Mouse (Mus musculus) lung, postnatal 36 days (tissue): ENCODE results near the gene Ttc14.

Source experiments
- DNase-seq: peaks from one replicate; pipeline ENCODE4 v3.0.0; 2022; ENCODE audit warnings: mixed read lengths

Gene Ttc14

DNA sequence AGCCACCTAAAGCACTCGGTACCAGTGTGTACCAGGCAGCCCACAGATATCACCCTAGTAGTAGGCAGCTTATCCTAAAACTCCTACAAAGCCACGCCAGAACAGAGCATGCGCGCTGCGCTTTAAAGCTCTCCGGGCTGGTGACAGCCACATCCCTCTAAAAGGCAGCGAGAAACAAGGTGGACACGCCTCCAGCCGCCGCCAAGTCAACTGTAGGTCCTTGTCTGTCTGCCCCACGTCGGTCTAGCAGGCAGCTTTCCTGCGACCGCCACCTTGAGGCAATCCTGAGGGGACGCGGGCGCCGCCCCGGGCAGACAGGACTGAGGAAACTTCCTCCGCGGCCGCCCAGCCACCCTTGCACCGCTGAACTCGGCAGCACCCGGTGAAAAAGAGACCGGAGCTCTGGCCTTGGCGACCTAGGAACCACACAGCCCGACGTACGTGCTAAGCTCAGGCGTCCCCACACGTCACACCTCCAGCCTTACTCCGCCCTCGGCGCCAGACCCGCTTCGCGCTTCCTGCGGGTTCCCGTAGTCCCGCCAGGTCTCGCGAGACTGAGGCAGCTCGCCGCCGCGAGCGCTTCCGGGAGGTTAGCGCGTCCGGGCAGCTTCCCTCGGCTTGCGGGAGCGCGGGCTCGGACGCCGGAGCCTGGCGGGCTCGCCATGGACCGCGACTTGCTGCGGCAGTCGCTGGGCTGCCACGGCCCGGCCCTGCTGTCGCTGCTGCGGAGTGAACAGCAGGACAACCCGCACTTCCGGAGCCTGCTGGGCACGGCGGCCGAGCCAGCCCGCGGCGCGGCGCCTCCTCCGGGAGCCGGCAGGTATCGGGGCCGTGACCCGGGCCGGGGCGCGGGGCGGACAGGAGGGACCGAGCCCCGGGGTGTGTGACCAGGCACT, at the start of gene Ttc14:
TSS of gene Ttc14 (plus strand) at position 216 of the 896 bp plus-strand sequence.
- DNase-seq: peak; percentile 97

DNA sequence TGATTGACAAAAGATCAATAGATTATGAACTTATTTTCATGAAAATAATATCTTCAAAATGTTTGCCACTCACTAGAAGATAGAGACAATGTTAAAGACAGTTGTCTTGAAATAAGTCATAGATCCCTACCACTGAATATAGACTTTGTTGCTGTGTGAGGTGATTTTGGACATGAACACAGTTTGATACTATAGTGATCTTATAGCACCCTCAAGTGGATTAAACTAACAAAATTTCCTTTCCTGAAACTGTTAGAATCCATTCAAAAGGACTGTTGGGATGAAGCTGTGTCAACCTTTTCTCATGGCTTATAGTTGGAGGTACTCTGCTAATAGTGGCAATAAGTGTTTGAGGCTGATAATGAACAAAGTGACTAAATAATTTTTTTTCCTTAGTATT, 8.7 kb upstream of the Ttc14 start:
- no peak for DNase-seq

DNA sequence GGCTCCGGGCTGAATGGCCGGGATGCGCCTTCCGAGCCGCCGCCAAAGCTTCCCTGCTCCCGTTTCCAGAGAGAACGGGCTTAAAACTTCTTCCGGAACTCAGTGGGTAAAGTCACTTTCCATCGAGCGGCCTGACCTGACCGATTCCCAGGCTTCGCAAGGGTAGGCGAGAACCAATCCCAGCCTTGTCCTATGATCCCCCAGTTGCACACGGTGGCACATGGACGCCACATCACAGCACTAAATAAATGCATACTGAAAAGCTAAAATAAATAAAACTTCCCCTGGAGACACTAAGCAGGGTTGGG, 835 bp downstream of the Ttc14 start:
- DNase-seq: no peak

DNA sequence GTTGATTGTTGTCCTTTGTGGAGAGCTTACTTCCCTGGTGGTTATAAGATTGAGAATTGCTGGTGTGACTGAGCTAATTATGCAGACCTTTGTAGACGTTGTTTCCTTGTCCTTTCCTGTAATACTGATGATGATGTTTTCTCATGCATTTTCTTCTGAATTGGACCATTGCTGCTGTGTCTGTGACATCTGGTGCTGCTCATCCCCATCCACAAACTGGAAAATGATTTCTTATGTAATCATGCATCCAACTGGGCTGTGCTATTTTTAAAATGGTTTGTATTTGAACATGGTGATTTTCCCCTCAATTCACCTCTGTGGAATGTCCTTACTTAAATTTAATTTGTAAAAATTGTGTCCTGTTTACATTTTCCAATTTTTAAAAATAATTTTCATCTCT, 7.5 kb downstream of the Ttc14 start:
- no peak for DNase-seq

DNA sequence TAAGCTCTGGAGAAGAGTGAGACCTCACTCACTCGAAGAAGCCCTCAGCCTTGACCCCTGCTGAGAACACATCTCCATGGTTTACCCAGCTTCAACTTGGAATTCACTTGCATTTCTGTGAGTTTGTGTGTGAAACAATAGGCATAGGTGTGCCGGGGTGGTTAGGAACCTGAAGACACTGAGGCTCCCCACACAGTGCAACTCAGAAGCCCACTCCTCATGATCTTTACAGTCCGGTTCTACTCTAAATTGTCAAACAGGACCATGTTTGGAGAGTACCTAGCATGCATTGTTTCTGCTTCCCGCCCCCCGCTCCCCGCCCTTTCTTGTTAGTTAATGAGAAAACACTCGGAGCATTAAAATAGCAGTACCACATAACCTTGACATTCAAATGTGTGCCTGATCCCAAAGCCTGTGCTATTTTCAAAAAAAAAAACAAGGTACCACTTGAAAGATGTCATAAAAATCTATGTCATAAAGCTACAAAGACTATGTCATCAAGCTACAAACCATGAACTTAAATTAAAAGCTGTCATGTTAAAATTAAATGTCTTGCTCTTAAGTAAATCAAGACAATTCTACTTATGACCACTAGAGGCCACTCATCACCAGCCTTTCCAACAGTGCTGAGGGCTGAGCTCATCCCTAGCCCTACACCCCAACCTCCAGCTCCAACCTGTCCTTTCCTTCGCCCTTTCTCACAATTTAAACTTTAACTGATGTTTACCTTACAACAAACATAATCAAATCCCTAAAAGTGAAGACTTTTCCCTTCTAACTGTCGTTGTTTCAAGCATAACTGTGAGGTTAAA, 24.7 kb downstream of the Ttc14 start:
- peak; percentile 40 for DNase-seq

DNA sequence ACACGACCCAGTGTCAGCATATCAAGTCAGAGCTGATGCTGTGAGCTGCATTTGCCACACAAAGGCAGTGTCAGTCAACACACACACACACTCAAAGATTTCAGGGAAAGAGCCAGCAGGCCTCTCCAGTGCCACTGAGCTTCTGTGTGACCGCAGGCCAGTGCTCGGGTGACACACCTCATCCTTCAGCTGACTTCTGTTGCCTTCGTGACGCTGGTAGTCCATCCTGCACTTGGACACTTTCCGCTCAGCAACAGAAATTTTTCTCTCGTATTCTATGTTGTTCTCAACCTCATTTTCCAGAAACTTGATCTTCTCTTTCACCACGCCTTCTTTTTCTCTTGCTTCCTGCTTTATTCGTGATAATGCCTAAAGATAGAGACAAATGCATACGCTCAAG, 32.7 kb downstream of the Ttc14 start:
- DNase-seq: no peak

DNA sequence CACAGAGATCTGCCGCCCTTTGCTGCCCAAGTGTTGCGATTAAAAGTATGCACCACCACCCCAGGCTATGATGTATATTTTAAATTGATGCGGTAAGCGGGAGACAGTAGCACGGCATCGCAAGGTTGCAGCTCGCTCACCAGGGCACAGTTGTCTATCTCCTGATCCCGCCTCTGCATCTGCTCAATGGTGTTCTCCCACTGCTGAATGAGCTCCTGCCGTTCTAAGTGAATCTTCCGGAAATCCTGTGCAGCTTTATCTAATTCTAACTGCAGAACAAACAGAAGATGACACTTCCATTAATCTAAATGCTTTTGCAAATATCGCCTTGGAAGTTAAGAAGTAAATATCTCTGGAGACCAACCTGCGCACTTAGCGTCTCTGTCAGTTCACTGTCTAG, 36.9 kb downstream of the Ttc14 start:
- no peak for DNase-seq

DNA sequence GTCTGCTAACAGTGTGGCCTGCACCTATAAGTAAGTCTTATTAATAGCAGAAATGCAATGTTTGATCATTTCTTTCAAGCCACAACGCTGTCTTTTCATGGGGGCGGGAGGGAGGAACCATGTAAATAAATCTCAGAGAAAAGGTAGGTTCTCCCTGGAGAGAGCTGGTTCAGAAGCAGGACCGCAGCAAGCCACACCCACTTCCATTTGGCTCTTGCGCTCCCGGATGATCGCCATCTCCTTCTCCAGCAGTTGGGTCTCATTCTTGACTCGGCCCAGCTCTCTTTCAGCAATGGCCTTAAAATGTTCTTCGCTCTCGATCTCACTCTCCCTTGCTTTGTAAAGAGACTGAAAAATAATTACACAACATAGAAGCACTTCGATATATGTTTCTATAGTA, 39.2 kb downstream of the Ttc14 start:
- DNase-seq: no peak

DNA sequence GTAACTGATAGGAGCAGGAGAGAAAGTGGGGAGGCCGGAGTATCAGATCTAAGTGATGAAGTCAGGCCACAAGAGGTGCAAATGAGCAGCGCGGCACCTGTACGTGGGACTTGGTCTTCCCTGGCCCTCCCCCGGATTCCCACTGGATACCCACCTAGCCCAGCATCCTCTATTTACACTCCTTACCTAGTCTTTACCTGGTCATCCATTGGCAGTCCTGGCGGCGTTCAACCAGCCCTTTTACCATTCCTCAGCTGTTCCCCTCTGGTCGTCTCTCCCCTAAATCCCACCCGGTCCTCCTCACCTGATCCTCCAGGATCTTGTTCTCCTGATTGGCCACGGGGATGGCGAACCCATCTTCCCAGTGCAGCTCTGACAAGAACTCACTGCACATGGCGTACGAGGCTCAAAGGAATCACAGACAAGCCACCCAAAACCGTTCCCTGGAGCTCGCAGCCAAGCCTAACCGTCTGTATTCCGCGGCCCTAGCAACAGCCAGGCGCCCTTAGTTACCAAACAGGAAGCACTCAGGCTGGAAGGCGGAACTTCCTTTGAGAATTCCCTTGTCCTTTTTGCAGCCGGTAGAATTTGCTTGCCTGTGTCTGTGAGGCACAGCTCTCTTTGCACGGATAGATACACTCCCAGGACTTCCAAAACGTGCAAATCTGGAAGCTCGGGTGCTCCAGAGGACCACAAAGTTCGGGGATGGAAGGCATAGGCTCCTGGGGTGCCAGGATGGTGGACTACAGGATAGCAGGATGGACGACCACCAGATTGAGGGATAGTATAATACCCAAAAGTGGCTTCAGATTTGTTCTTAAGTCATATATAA, 44.4 kb downstream of the Ttc14 start, which contains the start of gene Ccdc39:
TSS of gene Ccdc39 (minus strand) at position 510 of the 832 bp plus-strand sequence.
- peak; percentile 80 for DNase-seq

- no peak for DNase-seq
Measured at GRCm38 (mm10) chr3:33846639-33847038, 47.0 kb downstream of the Ttc14 start.

DNA sequence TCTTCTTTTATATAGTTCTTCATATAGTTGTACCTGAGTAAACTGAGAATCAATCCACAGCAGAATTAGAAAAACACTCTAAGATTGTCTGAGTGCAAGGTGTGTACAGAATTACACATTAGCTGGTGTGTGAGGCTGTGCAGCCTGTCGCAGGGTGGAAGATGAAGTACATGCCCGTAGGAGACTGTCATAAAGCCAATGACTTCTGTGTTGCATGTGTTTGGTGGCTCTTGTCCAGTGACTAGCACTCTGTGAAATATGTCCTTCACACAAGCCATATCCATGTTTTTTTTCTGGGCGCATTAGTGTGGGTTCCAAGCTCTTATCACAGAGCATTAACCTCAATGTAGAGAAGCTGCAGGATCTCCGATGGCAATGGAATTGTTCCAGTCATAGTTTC, 51.2 kb downstream of the Ttc14 start:
- DNase-seq: no peak

- DNase-seq: no peak
Measured at GRCm38 (mm10) chr3:33853062-33853461, 53.4 kb downstream of the Ttc14 start.

DNA sequence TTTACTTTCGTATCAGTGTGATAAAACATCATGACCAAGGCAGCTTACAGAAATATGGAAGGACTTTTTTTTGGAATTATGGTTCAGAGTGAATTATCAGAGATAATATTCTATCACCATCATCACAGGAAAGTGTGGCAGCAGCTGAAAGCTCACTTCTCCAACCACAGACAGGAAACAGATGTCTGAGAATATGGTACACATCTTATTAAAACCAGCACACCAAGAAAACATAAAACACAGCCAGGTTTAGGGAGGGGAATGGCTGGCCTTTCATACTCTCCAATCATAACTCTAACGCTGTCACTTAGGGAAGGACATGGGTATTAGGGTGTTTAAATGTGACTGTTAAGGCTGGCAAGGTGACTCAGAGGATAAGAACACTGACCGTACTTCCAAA, 59.3 kb downstream of the Ttc14 start:
- no peak for DNase-seq

- DNase-seq: no peak
Measured at GRCm38 (mm10) chr3:33864000-33864540, 64.4 kb downstream of the Ttc14 start.
